Mouse (Mus musculus) myocyte (in vitro differentiated cells): ENCODE results near the gene Kdm4b.
A peak's percentile ranks its signal among the peaks of the same experiment; 100 is the strongest.

Experiments used
- CEBPB ChIP-seq: IDR thresholded peaks from 2 replicates; pipeline ENCODE4 v1.6.1; 2011; ENCODE audit warnings: mild to moderate bottlenecking, moderate library complexity; ENCODE audit not compliant: poor library complexity, insufficient read depth, severe bottlenecking
- E2F4 ChIP-seq: IDR thresholded peaks from one replicate; pipeline ENCODE4 v1.6.1; 2011; ENCODE audit warnings: mild to moderate bottlenecking, control low read depth, moderate library complexity; ENCODE audit not compliant: insufficient read depth
- MAX ChIP-seq: IDR thresholded peaks from one replicate; pipeline ENCODE4 v1.6.1; 2011; ENCODE audit warnings: low read depth, mild to moderate bottlenecking, control low read depth
- MYOD1 ChIP-seq, 3 experiments: IDR thresholded peaks; one replicate each; pipeline ENCODE4 v1.6.1; 2011; ENCODE audit warnings: control low read depth in 2 of 3, low read depth in 2 of 3, mild to moderate bottlenecking in 2 of 3, moderate library complexity in 1 of 3; ENCODE audit not compliant: insufficient read length in 2 of 3, control insufficient read depth in 1 of 3
- MYOG ChIP-seq, 3 experiments: IDR thresholded peaks; one replicate each; pipeline ENCODE4 v1.6.1; 2011; ENCODE audit warnings: control low read depth in 2 of 3, low read depth in 2 of 3, mild to moderate bottlenecking in 2 of 3; ENCODE audit not compliant: insufficient read length in 2 of 3, control insufficient read depth in 1 of 3, insufficient read depth in 1 of 3
- POLR2A ChIP-seq: IDR thresholded peaks from one replicate; pipeline ENCODE4 v1.6.1; 2011; ENCODE audit warnings: low read depth, mild to moderate bottlenecking, control low read depth, moderate library complexity; ENCODE audit not compliant: insufficient read length
- POLR2AphosphoS2 ChIP-seq: IDR thresholded peaks from one replicate; pipeline ENCODE4 v1.6.1; 2011; ENCODE audit warnings: low read depth, control low read depth; ENCODE audit not compliant: insufficient read length
- REST ChIP-seq: IDR thresholded peaks from one replicate; pipeline ENCODE4 v1.6.1; 2011; ENCODE audit warnings: mild to moderate bottlenecking, control low read depth, moderate library complexity; ENCODE audit not compliant: insufficient read depth, insufficient read length
- TCF3 ChIP-seq: IDR thresholded peaks from one replicate; pipeline ENCODE4 v1.6.1; 2011; ENCODE audit warnings: low read depth, control low read depth; ENCODE audit not compliant: insufficient read length
- USF1 ChIP-seq: IDR thresholded peaks from one replicate; pipeline ENCODE4 v1.6.1; 2011; ENCODE audit warnings: low read depth, mild to moderate bottlenecking, control low read depth, moderate library complexity

GRCm38 (mm10) chr17:56303160-56303846 lies 22.6 kb upstream of the Kdm4b start, which contains the start of gene Uhrf1:
- no peak for TF ChIP-seq POLR2A
- no peak for TF ChIP-seq TCF3
- peak; percentile 27 for TF ChIP-seq E2F4
- TF ChIP-seq CEBPB = no peak
- TF ChIP-seq POLR2AphosphoS2 = no peak
- TF ChIP-seq MAX = no peak
- TF ChIP-seq USF1 = no peak
- TF ChIP-seq MYOG (IDR thresholded peaks at IDR 0.05; ENCODE audit: control insufficient read depth in 1 of 3, insufficient read depth in 1 of 3, insufficient read length in 2 of 3, low read depth in 2 of 3) = no peak
- TF ChIP-seq REST = no peak
- no peak for TF ChIP-seq MYOD1 (IDR thresholded peaks at IDR 0.05; ENCODE audit: control insufficient read depth in 1 of 3, insufficient read length in 2 of 3, low read depth in 2 of 3)
